Mouse (Mus musculus) fat pad, adult 2 months (tissue): Measurements from ENCODE around the gene Cd9.

ENCODE experiments used
- DNase-seq: peaks from one replicate; pipeline ENCODE4 v3.0.0-alpha.2; 2011; ENCODE audit warnings: low read depth, low spot score; ENCODE audit errors: extremely low read depth

Cd9 gene

GRCm38 (mm10) chr6:125442591-125442990 lies 52.0 kb downstream of the Cd9 start:
- no peak for DNase-seq

- no peak for DNase-seq
These were observed 57.8 kb downstream of the Cd9 start for GRCm38 (mm10) chr6:125436753-125437152.

- no peak for DNase-seq
These were observed 59.7 kb downstream of the Cd9 start for GRCm38 (mm10) chr6:125434735-125435518.

- DNase-seq: no peak
These were observed 60.7 kb downstream of the Cd9 start for GRCm38 (mm10) chr6:125433704-125434447.

GRCm38 (mm10) chr6:125433257-125433656 lies 61.3 kb downstream of the Cd9 start:
- DNase-seq: no peak

DNA sequence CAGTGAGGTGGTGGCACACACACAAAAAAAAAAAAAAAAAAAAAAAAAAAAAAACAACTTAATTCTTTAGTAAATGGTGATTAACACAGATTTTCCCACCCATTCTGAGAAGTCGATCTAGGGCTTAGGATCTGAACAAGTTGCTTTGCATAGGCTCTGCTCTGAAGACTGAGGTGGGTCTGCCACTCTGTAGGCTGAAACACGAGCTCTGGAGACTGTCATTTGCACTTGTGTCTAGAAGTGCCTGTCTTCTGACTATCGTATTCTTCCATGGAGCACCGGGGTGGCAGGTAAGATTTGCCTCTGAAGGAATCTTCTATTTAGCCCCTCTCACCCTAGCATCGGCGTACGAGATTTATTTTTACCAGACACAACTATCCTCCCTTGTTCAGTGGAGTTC lies 62.1 kb downstream of the Cd9 start:
- DNase-seq: no peak

GRCm38 (mm10) chr6:125430982-125431381 lies 63.6 kb downstream of the Cd9 start:
- no peak for DNase-seq

DNA sequence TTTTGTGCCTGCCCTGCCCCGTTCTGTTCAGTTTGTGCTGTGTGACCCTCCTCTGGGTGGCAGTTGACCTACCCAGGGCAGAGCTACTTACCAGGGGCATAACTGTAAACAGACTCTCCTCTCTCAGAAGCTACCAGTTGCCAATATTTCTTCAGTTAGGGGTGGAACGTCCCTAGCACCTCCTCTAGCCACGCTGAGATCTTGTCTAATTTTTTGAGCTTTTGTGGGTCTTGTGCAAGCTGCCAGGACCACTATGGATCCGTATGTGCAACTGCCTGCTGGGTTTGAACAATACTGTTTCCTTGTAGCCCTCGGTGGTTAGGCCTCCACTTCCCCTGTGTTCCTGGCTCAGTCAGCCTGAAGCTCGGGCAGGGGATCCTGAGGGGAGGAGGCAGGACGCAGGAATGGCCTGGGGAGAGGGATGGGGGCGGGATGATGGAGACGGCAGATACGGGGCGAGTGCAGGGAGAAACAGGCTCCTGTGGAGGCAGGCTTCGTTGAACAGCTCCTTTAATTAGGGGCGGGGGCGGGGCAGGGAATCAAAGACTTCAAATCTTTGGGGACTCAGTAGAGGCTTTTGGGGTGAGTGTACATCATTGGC lies 64.1 kb downstream of the Cd9 start:
- DNase-seq: no peak

GRCm38 (mm10) chr6:125429741-125430140 lies 64.8 kb downstream of the Cd9 start:
- no peak for DNase-seq

DNA sequence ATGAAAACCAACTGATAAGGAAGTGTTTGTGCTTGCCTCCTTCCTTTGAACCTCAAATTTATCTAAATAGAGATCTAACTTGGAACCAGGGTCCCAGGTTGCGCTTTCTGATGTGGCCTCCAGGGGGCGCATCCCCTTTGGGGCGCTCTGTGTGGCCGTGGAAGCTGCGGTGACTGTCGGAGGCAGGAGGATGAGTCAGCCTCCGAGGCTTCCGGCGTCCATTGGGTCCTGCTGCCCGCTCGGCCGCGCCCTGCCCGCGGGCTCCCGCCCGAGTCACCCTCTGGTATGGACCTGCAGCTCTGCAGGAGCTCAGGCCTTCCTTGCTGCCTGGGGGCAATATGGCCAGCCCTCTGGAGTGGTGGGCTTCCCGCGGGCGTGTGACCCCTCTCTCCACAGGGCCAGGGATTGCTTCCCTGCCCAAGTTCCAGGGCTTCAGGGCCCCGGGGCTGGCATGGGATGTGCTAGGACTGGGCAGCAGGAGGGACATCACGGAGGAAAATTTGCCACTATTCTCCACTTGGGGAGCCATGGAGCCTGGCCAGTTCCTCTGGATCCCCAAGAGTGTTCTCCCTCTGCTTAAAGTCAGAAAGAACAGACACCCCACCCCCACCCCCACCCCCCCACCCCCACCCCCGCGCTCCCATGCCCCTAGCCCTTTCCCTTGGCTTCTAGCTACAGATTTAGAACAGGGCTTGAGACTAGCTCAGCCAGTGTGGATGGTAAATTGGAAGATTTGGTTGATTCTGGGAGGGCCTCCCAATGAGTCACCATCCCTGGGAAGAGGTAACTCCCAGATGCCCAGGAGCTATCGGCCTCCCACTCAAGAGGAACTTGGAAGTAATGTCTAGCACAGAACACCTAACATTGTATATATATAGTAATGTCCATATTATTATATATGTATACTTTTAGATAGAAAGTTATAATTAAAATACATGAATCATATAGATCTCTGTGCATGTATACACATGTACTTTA lies 67.9 kb downstream of the Cd9 start:
- DNase-seq: no peak

GRCm38 (mm10) chr6:125425205-125426090 lies 69.1 kb downstream of the Cd9 start:
- DNase-seq: no peak

- DNase-seq: no peak
These were observed 70.4 kb downstream of the Cd9 start for GRCm38 (mm10) chr6:125424156-125424555.

DNA sequence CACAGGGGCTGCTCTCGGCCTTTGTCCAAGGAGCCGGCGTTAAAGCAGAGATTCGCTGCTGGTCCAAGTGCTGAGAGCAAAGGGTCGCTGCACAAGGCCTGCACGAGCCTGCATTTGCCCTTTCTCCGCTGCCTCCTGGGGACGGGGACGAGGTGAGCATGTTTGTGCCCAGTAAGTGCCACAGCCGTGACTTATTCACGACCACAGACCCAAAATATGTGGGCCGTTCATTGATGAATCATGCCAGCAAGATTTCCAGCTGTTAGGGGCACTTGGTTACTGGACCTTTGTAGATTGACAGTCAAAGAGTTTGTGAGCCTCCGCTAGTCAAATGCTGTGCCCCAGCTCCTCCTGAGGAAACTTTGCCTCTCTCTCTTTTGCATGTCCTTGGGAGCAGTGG lies 71.1 kb downstream of the Cd9 start:
- DNase-seq: no peak

GRCm38 (mm10) chr6:125423099-125423498 lies 71.5 kb downstream of the Cd9 start:
- DNase-seq: no peak

GRCm38 (mm10) chr6:125422051-125422822 lies 72.4 kb downstream of the Cd9 start:
- DNase-seq: peak; percentile 74

- no peak for DNase-seq
These were observed 74.0 kb downstream of the Cd9 start for GRCm38 (mm10) chr6:125420458-125421063.

DNA sequence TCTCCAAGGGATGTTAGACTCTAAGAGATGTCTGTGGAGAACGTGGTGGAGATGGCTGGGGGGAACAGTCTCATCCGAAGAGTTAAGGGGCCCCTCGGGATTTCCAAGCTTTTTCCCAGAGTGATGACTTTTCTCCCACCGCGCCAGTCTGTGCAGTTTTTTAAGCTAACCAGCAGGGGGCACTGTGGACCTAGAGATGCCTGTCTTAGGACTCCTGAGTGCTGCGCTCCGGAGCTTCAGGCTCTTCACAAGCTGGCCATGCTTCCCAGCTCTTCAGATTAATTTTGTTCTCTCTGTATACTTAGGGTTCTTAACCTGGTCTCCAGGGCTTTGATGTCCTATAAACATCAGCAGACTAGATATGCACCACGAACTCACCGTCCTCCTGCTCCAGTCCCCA lies 75.8 kb downstream of the Cd9 start:
- DNase-seq: no peak

DNA sequence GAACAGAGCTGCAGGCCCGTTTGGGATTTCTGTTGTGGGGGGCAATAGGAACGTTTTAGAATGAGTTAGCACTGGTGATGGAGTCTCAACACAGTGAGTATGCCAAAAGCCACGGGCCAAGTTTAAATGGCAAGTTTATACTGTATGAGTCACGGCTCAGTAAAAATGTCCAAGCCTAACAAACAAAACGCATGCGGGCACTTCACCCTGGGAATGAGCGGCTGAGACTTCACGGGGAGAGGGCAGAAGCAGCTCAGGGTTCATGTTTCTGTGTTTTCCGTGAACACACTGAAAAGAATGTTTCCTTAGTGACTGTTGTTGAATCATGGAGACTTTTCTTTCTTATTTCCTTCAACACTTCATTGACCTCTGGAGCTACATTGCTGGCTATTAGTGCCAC lies 81.3 kb downstream of the Cd9 start:
- no peak for DNase-seq

DNA sequence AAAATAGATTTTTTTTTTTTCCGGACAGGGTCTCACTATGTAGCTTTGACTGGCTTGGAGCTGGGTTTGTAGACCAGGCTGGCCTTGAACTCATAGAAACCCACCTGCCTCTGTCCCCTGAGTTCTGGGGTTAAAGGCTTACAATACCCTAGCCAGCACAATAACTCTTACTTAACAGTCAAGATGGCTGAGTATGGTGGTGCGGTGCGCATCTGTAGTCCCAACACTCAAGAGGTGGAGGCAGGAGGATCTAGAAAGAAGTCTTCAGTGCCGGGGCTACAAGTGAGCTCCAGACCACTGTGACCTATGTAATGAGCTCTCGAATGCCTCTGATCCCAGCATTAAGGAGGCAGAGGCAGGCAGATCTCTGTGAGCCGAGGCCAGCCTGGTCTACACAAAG lies 82.9 kb downstream of the Cd9 start:
- DNase-seq: no peak
